Mouse (Mus musculus): ENCODE data around the gene Mylip. TPM values are rescaled to one million over a fixed set of nuclear protein-coding genes. Genes with fewer than 3 reads are reported as not detected.

Gene Mylip
- total RNA-seq, 2 experiments from 2014 or later: 20.6 to 35.7 TPM

Other genes with a start within 250 kb of the Mylip start
- gene Gmpr, start 117.7 kb downstream of the Mylip start, total RNA-seq (2021): 100 to 1,000 TPM; 166 to 175 TPM